Mouse (Mus musculus) ZHBTc4 (cell line): ENCODE results near the gene Ccdc86.
A peak's percentile ranks its signal among the peaks of the same experiment; 100 is the strongest.

ENCODE experiments used
- DNase-seq: peaks from one replicate; pipeline ENCODE4 v3.0.0-alpha.2; 2011; ENCODE audit warnings: low read depth, low spot score

The Ccdc86 gene

GRCm38 (mm10) chr19:10949112-10949511, at the start of gene Ccdc86:
Ccdc86 (minus strand) TSS chr19:10949266.
- peak; percentile 99 for DNase-seq

GRCm38 (mm10) chr19:10993150-10993549, 44.1 kb upstream of the Ccdc86 start, which contains the start of gene Ms4a15:
Ms4a15 (minus strand) TSS chr19:10993250.
- DNase-seq: no peak

- no peak for DNase-seq
These were observed 42.8 kb upstream of the Ccdc86 start for GRCm38 (mm10) chr19:10991911-10992310.

GRCm38 (mm10) chr19:10990751-10991150, 41.7 kb upstream of the Ccdc86 start:
- DNase-seq: no peak

- no peak for DNase-seq
These were observed 39.5 kb upstream of the Ccdc86 start for GRCm38 (mm10) chr19:10988563-10988962.

GRCm38 (mm10) chr19:10985889-10986288, 36.8 kb upstream of the Ccdc86 start:
- DNase-seq: no peak

GRCm38 (mm10) chr19:10984551-10984950, 35.5 kb upstream of the Ccdc86 start:
- peak; percentile 64 for DNase-seq

- peak; percentile 80 for DNase-seq
These were observed 34.1 kb upstream of the Ccdc86 start for GRCm38 (mm10) chr19:10983146-10983545.

- DNase-seq: no peak
These were observed 31.1 kb upstream of the Ccdc86 start for GRCm38 (mm10) chr19:10980210-10980609.

GRCm38 (mm10) chr19:10979184-10980168, 30.4 kb upstream of the Ccdc86 start:
- peak; percentile 94 for DNase-seq

GRCm38 (mm10) chr19:10976318-10976717, 27.3 kb upstream of the Ccdc86 start:
- peak; percentile 57 for DNase-seq

GRCm38 (mm10) chr19:10975187-10975586, 26.1 kb upstream of the Ccdc86 start:
- DNase-seq: no peak

- DNase-seq: no peak
These were observed 25.3 kb upstream of the Ccdc86 start, which contains the start of gene Ms4a10 for GRCm38 (mm10) chr19:10974238-10974865. Ms4a10 (minus strand) TSS chr19:10974670.

GRCm38 (mm10) chr19:10973187-10973586, 24.1 kb upstream of the Ccdc86 start:
- DNase-seq: no peak

GRCm38 (mm10) chr19:10972660-10973059, 23.6 kb upstream of the Ccdc86 start:
- peak; percentile 97 for DNase-seq

GRCm38 (mm10) chr19:10970457-10970856, 21.4 kb upstream of the Ccdc86 start:
- DNase-seq: no peak

- DNase-seq: no peak
These were observed 19.5 kb upstream of the Ccdc86 start for GRCm38 (mm10) chr19:10968578-10968977.

GRCm38 (mm10) chr19:10965721-10966120, 16.7 kb upstream of the Ccdc86 start:
- DNase-seq: no peak

GRCm38 (mm10) chr19:10959978-10960346, 10.9 kb upstream of the Ccdc86 start:
- no peak for DNase-seq

GRCm38 (mm10) chr19:10959085-10959977, 10.3 kb upstream of the Ccdc86 start:
- peak; percentile 77 for DNase-seq
